Mouse (Mus musculus) hematopoietic stem cell, adult 5-6 weeks (primary cell): ENCODE data around the gene Bpi. TPM values are rescaled to one million over a fixed set of nuclear protein-coding genes. Genes with fewer than 3 reads are reported as not detected.
A peak's percentile ranks its signal among the peaks of the same experiment; 100 is the strongest.

Experiments
- ATAC-seq, 2 experiments: fragments of 125-278 bp in 1 of 2; replicated peaks in 1 of 2; 2 replicates each; pipeline ENCODE4 v1.8.0; 2016 to 2017; ENCODE audit warnings: inconsistent platforms in 2 of 2, mild to moderate bottlenecking in 2 of 2, moderate number of reproducible peaks in 2 of 2, low read depth in 1 of 2, moderate TSS enrichment in 1 of 2; ENCODE audit not compliant: low FRiP score in 2 of 2, poor library complexity in 2 of 2, severe bottlenecking in 2 of 2, insufficient read depth in 1 of 2, low TSS enrichment in 1 of 2
- total RNA-seq: library from RNA; stranded (forward); fragments of 172-1452, 232-1000 nt; gene quantifications from 2 replicates; pipeline ENCODE4 v1.2.3, GENCODE M21; 2017

The Bpi gene
- total RNA-seq, 1 experiment from 2014 or later: not detected

- ATAC-seq: no peak
These were observed 24.8 kb upstream of the Bpi start for GRCm38 (mm10) chr2:158233106-158233505.

DNA sequence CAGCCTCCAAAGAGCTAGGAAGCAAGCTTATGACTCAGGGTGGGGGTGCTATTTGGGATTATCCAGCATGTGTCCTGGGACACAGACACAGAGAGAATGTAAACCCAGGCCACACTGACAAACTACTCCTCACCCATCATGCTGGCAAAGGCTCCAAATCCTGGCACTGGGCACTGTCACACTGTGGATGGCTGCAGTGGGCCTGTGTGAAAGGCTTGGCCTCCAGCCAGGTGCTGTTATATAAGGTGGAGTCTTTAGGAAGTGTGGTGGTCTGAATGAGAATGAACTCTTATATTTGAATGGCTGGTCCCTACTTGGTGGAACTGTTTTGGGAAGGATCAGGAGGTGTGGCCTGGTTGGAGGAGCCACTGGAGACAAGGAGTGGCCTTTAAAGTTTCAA is 21.2 kb upstream of the Bpi start:
- ATAC-seq: no peak

GRCm38 (mm10) chr2:158238101-158238500 is 19.8 kb upstream of the Bpi start:
- ATAC-seq: no peak

GRCm38 (mm10) chr2:158241126-158241738 is 16.7 kb upstream of the Bpi start:
- ATAC-seq: no peak

DNA sequence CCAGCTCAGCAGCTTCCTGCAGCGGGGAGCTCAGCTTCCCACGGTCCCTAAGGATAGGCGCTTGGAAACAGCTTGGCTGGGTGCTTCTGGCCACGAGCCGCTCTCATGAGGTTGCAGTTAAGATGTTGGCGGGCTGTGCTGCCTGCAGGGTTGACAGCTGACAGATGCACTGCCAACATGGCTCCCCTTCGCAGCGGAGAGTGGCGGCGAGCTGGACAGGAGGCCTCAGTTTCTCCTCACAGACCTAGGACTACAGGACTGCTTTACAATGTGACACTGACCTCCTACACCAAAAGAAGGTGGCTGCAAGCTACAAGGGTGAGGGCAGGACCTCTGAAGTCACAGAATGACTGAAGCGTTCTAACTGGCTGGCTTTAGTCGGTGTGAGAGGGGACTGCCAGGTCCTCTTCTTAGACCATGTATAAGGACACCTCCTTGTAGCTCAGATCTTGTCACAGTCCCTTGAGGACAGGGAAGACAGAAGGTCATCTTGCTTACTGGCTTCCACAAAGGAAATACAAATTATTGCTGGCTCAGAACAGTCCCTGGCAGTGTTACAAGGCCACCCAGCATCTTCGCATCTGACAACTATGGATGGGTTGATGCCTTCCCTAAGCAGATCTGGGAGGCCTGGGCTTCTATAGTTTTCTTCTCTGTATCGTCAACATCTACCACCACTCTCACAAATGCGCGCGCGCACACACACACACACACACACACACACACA is 15.6 kb upstream of the Bpi start:
- ATAC-seq: no peak

GRCm38 (mm10) chr2:158243129-158243870 is 14.6 kb upstream of the Bpi start:
- no peak for ATAC-seq

DNA sequence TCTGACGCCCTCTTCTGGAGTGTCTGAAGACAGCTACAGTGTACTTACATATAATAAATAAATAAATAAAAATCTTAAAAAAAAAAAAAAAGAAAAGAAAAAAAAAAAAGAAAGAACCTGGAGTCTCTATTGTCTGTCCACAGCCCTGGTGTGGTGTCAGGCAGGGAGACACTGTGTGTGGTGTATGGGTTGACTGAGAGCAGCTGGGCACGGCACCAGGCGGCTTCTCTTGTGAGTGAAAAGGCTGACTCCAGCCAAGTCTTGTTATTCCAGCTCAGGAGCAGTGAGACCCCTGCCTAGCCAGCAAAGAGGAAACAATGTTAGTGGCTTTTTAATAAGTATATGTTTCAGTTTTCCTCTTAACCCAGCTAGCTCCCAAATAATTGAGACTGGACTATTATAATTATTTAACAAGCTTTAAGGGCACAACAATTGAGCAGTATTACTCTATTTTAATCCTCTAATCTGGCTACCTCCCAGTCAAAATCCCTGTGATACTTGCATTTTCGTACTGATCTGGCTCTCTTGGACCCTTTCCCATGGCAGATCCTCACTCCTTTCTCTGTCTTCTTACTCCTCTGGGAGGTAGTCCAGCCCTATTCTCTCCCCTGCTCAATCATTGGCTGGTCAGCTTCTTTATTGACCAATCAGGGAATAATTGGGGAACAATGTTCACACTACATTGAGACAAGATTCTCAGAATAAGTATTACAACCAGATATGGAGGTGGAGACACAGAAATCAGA is 12.6 kb upstream of the Bpi start:
- ATAC-seq: no peak

DNA sequence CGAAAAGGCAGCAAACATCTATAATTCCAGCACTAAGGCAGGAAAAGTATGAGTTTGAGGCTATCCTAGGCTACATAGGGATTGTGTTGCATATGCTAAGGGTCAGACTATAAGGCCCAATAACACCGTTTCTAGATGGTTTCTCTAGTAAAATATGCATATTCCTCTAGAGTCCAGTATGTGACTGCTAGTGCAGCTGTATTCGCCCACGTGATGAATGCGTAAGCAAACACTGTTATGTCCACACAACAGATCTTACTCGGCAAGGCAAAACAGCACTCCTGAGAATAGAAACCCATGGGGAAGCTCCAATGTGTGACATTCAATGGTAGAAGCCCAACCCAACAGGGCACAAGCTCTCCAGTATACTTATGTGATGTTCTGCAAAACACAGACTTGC is 10.0 kb upstream of the Bpi start:
- ATAC-seq: no peak

DNA sequence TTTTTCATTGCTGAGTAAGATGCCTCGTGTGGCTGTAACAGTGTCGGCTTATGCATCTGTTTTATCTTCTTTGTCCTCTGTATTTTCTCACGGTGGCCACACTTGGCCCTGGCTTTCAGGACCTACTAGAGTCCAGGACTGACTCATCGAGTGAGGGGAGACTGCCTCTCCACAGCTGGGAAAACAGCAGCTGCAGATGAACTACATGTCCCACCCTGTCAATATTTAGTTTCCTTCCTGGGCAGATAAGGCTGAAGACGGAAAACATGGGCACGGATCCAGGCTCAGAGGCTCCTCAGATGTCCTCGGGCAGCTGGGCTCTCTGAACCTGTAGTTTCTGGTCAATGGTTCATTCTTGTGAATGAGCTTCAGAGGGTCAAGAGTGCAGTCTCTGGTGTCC is 9.6 kb upstream of the Bpi start:
- no peak for ATAC-seq

- ATAC-seq: no peak
These were observed 7.3 kb upstream of the Bpi start for GRCm38 (mm10) chr2:158250558-158250957.

GRCm38 (mm10) chr2:158253806-158254205 is 4.1 kb upstream of the Bpi start:
- no peak for ATAC-seq

- ATAC-seq: no peak
These were observed 1.0 kb upstream of the Bpi start for GRCm38 (mm10) chr2:158256894-158257293.

DNA sequence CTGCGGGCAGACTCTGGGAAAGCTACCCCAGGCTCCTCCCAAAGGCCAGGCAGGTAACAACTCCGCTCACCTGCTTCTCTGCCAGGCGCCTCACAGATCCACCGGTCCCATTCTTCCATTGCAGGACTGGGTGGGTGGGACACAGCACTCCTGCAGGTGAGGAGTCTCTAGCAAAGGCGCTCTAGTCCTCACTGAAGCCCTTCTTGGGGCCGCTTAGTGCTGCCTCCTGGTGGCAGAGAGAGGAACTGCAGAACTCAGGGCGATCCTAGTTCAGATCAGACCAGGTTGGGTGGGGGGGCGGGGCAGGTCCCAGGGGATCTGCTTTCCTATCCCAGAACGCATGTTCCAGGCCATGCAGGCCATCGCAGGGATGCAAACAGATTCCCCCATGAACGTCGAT is 887 bp downstream of the Bpi start:
- peak; percentile 57 to 70 for ATAC-seq

- no peak for ATAC-seq
These were observed 1.6 kb downstream of the Bpi start for GRCm38 (mm10) chr2:158259498-158259897.

DNA sequence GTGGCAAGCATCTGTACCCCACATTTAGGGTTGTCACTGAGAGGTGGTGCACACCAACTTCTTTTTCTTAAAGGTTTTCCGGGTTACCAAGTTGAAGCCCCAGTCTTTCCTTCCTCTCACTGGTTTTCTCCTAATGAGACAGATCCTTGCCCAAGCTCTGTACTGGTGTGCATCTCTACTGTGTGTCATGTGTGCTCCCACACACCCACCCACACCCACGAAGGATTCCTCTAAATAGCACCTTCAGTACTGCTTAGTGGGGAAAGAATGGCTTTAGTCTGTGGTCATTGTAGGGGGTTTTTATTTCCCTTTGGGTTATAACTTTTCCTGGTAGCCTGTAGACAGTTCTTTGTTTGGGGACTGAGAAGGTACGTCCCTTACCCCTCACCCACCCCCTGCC is 7.0 kb downstream of the Bpi start:
- no peak for ATAC-seq

DNA sequence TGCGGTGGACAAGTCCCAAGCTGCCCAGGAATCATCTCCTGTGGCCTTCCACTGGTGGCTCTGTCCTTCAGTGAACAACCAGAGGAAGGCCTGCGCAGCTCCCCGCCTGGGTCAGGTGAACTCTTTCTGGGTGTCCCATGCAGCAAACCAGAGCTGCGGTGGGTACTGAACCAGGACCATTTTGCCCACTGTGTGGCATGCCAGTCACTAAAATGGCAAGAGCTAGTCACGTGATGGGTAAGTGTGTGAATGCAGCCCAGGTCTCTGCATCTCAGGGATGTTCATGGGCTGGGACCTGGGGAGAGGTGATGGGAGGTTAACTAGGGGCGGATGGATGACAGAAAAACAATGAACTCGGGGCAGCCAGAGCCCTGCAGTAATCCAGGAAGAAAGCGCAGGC is 12.1 kb downstream of the Bpi start:
- no peak for ATAC-seq

GRCm38 (mm10) chr2:158273646-158274045 is 15.8 kb downstream of the Bpi start:
- peak; percentile 10 to 16; a peak in 1 of 4 replicates for ATAC-seq

- no peak for ATAC-seq
These were observed 17.5 kb downstream of the Bpi start for GRCm38 (mm10) chr2:158275349-158275748.
